Mouse (Mus musculus): ENCODE data around the gene Pias4.
"Not testable (repeated sequence)": the region's sequence is repeated elsewhere in the genome, so short reads cannot be mapped to it uniquely, and the experiment has no call there.

The Pias4 gene

DNA sequence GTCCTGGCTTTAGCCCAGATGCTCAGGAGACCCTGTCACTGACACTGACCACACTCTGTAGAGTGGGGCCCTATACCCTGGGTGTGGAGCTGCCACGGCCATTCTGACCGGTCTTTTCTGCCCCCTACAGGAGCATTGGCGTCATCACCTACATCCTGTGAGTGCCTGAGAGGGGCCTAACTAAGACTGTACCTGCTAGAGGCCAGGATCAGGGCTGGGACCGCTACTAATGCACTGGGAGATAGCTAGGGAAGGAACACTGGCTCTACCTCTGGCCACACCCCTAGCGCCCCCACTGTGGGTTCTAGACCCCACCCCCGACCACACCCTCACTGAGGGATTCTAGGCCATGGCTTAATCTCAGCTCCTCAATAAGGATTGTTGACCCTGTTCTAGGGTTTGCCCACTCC lies 23.2 kb upstream of the Pias4 start:
- no peak for DNase-seq (ENCODE audit: low spot score)

GRCm38 (mm10) chr10:81190236-81190911 lies 22.7 kb upstream of the Pias4 start:
- DNase-seq (ENCODE audit: low spot score): no peak

DNA sequence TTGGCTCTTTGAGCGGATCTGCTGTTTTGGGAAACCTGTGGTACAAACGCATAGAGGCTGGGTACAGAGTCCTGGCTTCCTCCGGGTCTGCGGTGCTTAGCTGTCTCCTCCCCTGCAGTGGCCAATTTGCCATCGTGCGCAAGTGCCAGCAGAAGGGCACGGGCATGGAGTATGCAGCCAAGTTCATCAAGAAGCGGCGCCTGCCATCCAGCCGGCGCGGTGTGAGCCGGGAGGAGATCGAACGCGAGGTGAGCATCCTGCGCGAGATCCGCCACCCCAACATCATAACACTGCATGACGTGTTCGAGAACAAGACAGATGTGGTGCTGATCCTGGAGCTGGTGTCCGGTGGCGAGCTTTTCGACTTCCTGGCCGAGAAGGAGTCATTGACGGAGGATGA lies 22.1 kb upstream of the Pias4 start:
- DNase-seq (ENCODE audit: low spot score): no peak

- DNase-seq (ENCODE audit: low spot score): no peak
Observed at GRCm38 (mm10) chr10:81187161-81187560, 19.4 kb upstream of the Pias4 start.

- DNase-seq (ENCODE audit: low spot score): no peak
Observed at GRCm38 (mm10) chr10:81184765-81185164, 17.0 kb upstream of the Pias4 start.

DNA sequence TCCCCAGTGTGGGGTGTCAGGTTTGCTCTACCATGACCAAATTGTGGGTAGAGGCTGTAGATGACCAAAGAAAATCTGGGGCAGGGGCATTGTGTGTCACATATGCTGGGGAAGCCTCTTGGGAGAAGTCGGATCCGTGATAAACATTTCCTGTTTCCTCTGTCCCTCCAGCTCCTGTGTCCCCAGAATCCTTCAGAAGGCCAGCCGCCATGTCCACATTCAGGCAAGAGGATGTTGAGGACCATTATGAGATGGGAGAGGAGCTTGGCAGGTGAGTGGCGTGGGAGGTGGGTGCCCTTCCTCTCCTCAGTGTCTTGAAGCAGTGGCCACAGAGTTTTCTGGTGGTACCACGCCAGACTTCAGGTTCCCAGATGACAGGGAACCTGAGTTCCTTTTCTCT lies 16.1 kb upstream of the Pias4 start, which contains the start of gene 4930442H23Rik:
4930442H23Rik (minus strand) TSS at position 45 of the 400 bp plus-strand sequence.
- DNase-seq (ENCODE audit: low spot score): no peak

DNA sequence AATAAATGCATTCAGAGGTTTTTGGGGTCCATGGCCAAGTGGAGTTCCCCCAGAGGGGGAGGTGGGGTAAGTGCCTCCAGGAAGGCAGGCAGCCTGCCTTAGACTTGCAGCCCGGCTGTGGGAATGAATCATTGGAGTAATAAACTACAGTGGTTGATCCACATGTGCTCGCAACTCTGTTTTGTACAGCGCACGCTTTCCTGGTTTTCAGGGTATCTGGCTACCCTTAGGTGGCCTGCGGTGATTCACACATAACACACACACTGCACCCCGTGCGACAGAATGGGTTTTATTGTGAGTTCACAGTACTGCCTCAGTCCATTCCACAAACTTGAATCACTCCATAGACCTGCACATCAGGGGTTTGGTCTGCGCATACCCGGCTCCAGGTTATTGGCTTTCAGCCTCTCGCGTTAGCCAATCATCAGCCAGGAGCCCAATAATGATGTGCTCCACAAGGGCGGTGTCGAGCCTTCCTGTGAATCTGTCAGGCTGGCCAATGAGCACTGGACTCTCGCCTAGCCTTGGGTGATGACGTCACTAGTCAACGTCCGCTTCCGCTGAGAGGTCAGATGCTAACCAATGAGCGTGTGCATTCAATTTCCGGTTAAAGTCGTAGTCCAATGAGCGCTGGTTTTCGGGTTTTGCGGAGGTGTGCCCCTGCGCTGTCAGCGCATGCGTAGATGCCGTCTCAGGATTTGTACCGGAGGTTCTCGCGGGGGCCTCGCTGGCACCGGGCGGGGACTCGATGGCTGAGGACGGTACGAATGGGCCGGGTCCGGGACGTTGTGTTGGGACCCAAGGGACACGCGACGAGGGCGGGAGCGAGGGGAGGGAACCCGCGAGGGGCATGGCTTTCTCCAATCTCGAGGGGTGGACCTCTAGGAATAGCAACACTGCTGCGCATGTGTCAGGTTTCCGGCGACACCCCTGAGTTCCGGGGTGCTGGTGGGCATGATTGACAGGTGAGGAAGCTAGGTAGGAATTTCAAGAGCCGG lies 14.9 kb upstream of the Pias4 start, which contains the start of gene Dapk3:
Dapk3 (plus strand) TSS at position 670 of the 998 bp plus-strand sequence.
- peak; percentile 90 for DNase-seq (ENCODE audit: low spot score)

GRCm38 (mm10) chr10:81181860-81182259 lies 14.1 kb upstream of the Pias4 start:
- DNase-seq (ENCODE audit: low spot score): not testable (repeated sequence)

DNA sequence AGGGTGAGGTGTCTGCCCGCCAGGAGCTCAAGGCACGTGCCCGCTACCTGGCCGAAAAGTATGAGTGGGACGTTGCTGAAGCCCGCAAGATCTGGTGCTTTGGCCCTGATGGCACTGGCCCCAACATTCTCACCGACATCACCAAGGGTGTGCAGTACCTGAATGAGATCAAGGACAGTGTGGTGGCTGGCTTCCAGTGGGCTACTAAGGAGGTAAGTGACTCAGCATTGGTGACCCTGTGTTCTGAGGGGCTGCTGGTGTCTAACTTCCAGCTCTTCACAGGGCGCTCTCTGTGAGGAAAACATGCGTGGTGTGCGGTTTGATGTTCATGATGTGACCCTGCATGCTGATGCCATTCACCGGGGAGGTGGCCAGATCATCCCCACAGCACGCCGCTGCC lies 13.2 kb upstream of the Pias4 start:
- no peak for DNase-seq (ENCODE audit: low spot score)

DNA sequence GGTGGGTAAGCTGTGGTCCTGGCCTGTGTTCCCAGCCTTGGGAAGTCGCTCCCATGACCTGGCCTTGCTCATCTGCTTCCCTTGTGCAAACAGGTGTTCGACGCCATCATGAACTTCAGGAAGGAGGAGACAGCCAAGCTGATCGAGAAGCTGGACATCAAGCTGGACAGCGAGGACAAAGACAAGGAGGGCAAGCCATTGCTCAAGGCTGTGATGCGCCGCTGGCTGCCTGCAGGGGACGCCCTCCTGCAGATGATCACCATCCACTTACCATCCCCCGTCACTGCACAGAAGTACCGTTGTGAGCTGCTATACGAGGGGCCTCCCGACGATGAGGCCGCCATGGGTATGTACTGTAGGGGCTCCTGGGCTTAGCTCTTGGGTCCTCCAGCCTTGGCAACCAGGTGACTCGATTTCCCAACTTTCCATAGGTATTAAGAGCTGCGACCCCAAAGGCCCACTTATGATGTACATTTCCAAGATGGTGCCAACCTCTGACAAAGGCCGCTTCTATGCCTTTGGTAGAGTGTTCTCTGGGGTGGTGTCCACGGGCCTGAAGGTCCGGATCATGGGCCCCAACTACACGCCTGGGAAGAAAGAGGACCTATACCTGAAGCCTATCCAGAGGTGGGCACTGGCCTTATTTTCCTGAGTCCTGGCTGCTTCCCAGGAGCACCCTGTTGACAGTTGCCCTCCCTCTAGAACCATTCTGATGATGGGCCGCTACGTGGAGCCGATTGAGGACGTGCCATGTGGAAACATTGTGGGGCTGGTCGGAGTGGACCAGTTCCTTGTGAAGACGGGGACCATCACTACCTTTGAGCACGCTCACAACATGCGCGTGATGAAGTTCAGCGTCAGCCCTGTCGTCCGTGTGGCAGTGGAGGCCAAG lies 12.0 kb upstream of the Pias4 start:
- no peak for DNase-seq (ENCODE audit: low spot score)

DNA sequence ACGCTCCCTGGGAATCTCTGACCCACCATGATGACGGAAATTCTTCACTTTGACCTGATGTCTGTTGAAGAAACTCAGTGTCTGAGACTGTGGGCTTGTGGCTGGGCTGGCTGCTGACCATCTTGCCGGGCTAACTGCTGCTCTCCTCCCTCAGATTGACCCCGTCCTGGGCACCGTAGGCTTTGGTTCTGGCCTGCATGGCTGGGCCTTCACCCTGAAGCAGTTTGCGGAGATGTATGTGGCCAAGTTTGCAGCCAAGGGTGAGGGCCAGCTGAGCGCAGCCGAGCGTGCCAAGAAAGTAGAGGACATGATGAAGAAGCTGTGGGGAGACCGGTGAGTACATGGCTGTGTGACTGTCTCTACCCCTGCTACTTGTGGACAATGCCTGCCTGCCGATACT lies 11.2 kb upstream of the Pias4 start:
- no peak for DNase-seq (ENCODE audit: low spot score)

DNA sequence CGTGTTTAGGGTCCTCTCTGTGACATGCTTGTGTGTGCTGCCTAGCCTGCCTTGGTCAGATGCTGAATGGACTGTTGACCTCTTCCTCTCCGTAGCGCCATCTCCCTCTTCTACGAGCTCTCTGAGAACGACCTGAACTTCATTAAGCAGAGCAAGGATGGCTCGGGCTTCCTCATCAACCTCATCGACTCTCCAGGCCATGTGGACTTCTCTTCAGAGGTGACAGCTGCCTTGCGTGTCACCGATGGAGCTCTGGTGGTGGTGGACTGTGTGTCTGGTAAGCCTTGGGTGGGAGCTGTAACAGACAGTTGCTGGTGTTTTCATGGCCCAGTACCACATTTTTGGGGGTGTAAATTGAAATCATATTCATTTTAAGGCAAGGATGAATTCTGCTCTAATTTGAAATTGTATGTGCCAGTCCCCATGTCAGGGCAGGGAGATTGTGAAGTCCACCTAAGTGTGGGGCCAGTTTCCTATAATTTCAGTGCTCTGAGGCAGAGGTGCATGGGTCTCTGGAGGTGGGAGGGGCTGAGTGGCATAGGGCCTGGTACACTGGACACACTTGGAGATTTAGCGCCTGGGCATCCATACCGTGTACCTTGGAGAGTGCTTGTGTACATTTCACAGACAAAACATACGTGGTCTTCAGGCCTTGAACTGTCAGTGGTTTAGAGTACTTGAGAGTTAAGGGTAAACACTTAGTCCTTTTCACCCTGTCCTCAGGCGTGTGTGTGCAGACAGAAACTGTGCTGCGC lies 10.4 kb upstream of the Pias4 start:
- no peak for DNase-seq (ENCODE audit: low spot score)

DNA sequence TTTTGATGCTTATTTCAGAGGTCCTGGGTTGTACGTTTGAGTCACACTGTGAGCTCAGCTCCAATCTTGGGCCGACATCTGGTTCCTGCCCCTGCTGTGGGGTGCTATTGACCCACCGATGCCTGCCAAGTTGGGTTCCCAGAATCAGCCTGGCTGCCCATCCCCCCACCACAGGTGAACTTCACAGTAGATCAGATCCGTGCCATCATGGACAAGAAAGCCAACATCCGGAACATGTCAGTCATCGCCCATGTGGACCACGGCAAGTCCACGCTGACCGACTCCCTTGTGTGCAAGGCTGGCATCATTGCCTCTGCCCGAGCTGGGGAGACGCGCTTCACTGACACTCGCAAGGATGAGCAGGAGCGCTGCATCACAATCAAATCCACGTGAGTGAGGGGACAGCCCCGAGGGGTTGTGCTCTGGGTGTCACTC lies 9.8 kb upstream of the Pias4 start:
- DNase-seq (ENCODE audit: low spot score): no peak

DNA sequence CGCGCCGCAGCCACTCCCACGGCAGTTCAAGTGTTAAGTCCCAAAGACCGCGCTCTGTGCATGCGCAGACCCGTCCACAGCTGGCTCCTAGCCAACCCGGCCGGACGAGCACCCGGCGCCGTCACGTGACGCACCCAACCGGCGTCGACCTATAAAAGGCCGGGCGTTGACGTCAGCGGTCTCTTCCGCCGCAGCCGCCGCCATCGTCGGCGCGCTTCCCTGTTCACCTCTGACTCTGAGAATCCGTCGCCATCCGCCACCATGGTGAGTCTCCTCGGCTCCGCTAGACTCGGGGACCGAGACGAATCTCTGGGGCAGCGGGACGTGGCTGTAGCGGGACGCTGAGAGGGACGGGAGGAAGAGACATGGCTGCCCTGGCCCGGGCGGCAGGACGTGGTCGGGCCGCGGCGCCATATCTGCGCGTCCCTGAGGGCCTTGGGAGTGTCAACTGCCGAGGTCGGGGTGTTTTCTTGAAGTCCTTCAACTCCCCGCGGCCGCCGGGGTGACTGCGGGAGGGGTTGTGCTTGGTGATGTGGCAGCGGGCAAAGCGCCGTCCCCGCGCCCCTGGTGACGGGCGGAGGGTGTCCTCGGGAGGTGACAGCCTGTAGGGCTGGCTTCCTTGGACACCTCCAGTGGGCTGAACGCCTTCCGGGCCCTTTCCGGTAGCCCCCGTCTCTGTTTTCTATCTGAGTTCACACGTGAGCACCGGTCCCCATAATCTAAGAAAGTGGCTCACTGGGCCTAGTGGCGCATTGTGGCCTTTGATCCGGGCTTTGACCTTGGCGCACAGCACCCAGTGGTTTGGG lies 8.9 kb upstream of the Pias4 start, which contains the start of gene Eef2:
Eef2 (plus strand) TSS at position 166 of the 806 bp plus-strand sequence.
- DNase-seq (ENCODE audit: low spot score): peak; percentile 97

GRCm38 (mm10) chr10:81175936-81176465 lies 8.3 kb upstream of the Pias4 start:
- DNase-seq (ENCODE audit: low spot score): no peak

GRCm38 (mm10) chr10:81175345-81175701 lies 7.6 kb upstream of the Pias4 start:
- not testable (repeated sequence) for DNase-seq (ENCODE audit: low spot score)

DNA sequence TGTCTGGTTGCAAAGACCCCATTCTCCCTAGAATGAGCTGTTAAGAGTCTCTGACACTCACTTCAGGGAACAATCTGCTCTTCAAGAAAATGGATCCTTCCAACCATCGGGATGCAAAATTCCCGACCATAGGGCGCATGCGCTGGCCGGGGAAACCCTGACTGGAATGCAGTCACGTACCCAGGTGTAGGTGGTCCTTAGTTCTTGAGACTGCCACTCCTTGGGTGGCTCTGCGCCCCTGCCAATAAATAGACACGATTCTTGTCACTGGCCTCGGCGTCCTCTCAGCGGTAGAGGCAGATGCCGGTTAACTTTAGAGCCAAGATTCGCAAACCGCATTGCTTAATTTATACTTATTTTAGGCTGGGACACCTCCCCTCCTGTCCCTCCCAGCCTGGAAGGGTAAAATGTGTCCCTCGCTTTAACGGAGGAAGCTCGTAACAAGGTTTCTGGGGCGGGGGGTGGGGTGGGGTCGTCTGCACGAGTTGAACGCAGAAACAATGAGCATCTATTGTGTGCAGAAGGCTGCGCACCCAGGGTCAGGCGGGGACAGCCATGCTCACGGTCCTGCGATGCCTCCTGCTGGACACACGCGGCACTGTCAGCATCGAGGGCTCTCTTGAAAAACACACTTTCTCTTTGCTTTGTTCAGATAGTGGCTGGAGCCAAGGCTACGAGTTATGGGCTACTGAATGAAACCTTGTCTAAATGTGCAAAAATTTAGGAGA lies 7.1 kb upstream of the Pias4 start:
- peak; percentile 79 for DNase-seq (ENCODE audit: low spot score)

GRCm38 (mm10) chr10:81173132-81173531 lies 5.4 kb upstream of the Pias4 start:
- DNase-seq (ENCODE audit: low spot score): peak; percentile 74

GRCm38 (mm10) chr10:81169411-81169900 lies 1.7 kb upstream of the Pias4 start:
- DNase-seq (ENCODE audit: low spot score): not testable (repeated sequence)

All from spleen, adult 12 weeks (tissue).